Mouse (Mus musculus) kidney, adult 9 months (tissue): Measurements from ENCODE around the gene Zfp93.

Source experiments
- DNase-seq: peaks from one replicate; pipeline ENCODE4 v3.0.0; 2022

Zfp93 gene

GRCm38 (mm10) chr7:24291387-24292090 lies 21.3 kb downstream of the Zfp93 start:
- DNase-seq = no peak

- no peak for DNase-seq
Observed at GRCm38 (mm10) chr7:24293061-24293851, 23.0 kb downstream of the Zfp93 start.

GRCm38 (mm10) chr7:24294763-24295162 lies 24.5 kb downstream of the Zfp93 start:
- DNase-seq = no peak

- DNase-seq = no peak
Observed at GRCm38 (mm10) chr7:24295376-24295775, 25.2 kb downstream of the Zfp93 start.

GRCm38 (mm10) chr7:24296386-24296785 lies 26.2 kb downstream of the Zfp93 start:
- no peak for DNase-seq

- DNase-seq = no peak
Observed at GRCm38 (mm10) chr7:24297361-24298095, 27.3 kb downstream of the Zfp93 start.

GRCm38 (mm10) chr7:24298635-24298972 lies 28.4 kb downstream of the Zfp93 start:
- DNase-seq = no peak

GRCm38 (mm10) chr7:24298973-24299708 lies 28.9 kb downstream of the Zfp93 start:
- DNase-seq = peak; percentile 68

GRCm38 (mm10) chr7:24299823-24300481 lies 29.7 kb downstream of the Zfp93 start:
- DNase-seq = no peak

- DNase-seq = peak; percentile 38
Observed at GRCm38 (mm10) chr7:24300771-24301282, 30.6 kb downstream of the Zfp93 start, which contains the start of gene Zfp61. TSS of gene Zfp61 (minus strand) at chr7:24301232.

GRCm38 (mm10) chr7:24315726-24316566 lies 45.7 kb downstream of the Zfp93 start:
- peak; percentile 67 for DNase-seq

GRCm38 (mm10) chr7:24316567-24317092 lies 46.4 kb downstream of the Zfp93 start, which contains the start of gene Zfp94:
TSS of gene Zfp94 (minus strand) at chr7:24316666.
- DNase-seq = peak; percentile 98

- no peak for DNase-seq
Observed at GRCm38 (mm10) chr7:24318942-24319341, 48.7 kb downstream of the Zfp93 start.

GRCm38 (mm10) chr7:24322593-24322992 lies 52.4 kb downstream of the Zfp93 start:
- DNase-seq = no peak

GRCm38 (mm10) chr7:24325197-24325596 lies 55.0 kb downstream of the Zfp93 start:
- DNase-seq = peak; percentile 34

GRCm38 (mm10) chr7:24325675-24326128 lies 55.5 kb downstream of the Zfp93 start:
- no peak for DNase-seq

GRCm38 (mm10) chr7:24326273-24327135 lies 56.3 kb downstream of the Zfp93 start:
- DNase-seq = no peak
